Mouse (Mus musculus): Measurements from ENCODE around the gene Tns3.

- no peak for TF ChIP-seq MAX (IDR thresholded peaks at IDR 0.05; ENCODE audit: low read depth)
- TF ChIP-seq POLR2AphosphoS2 (IDR thresholded peaks at IDR 0.05; ENCODE audit: insufficient read length, low read depth), result no peak
Measured at GRCm38 (mm10) chr11:8688907-8689306, 24.6 kb upstream of the Tns3 start.
